Mouse (Mus musculus) adipose tissue, adult 10 weeks (tissue): ENCODE results near the gene Acad12. TPM values are rescaled to one million over a fixed set of nuclear protein-coding genes. Genes with fewer than 3 reads are reported as not detected.

Experiments used
- polyA plus RNA-seq: library from polyadenylated mRNA; stranded (reverse); fragments of 350-450 nt; fragmentation: Illumina TruSeq; extraction: RNeasy Lipid Tissue Mini Kit (QIAGEN cat#74804); gene quantifications from one replicate; pipeline ENCODE4 v1.2.3, GENCODE M21; 2014; ENCODE audit warnings: low read depth, low replicate concordance

Acad12 gene
- polyA plus RNA-seq, result 19.0 TPM

GRCm38 (mm10) chr5:121618592-121619513, at the start of gene Acad12:
Gene Acad12, minus strand, starts transcription at chr5:121618938.

GRCm38 (mm10) chr5:121660059-121660896, 41.5 kb upstream of the Acad12 start, which contains the start of the genes Acad10 and Brap:
Gene Acad10, minus strand, starts transcription at chr5:121660514.
Gene Brap, plus strand, starts transcription at chr5:121660563.

GRCm38 (mm10) chr5:121593451-121594401, 25.0 kb downstream of the Acad12 start, which contains the start of gene Aldh2:
Gene Aldh2, minus strand, starts transcription at chr5:121593824.

Other genes starting within 250 kb of the Acad12 start
- 79.0 TPM for gene Trafd1, start 233.3 kb downstream of the Acad12 start, polyA plus RNA-seq
- 10.2 TPM for gene Naa25, start 221.0 kb downstream of the Acad12 start, polyA plus RNA-seq
- gene Tmem116, start 167.0 kb downstream of the Acad12 start, polyA plus RNA-seq, result 4.9 TPM
- gene Erp29, start 166.4 kb downstream of the Acad12 start, polyA plus RNA-seq, result 212 TPM
- gene Adam1b, start 115.5 kb downstream of the Acad12 start, polyA plus RNA-seq, result 2.4 TPM
- 6.5 TPM for gene Adam1a, start 73.5 kb downstream of the Acad12 start, polyA plus RNA-seq
- gene Gm42878, start 73.5 kb downstream of the Acad12 start, polyA plus RNA-seq, result not detected
- 58.8 TPM for gene Mapkapk5, start 73.0 kb downstream of the Acad12 start, polyA plus RNA-seq
- gene Aldh2, start 25.1 kb downstream of the Acad12 start, polyA plus RNA-seq, result 893 TPM
- 12.7 TPM for gene Acad10, start 41.6 kb upstream of the Acad12 start, polyA plus RNA-seq
- 37.9 TPM for gene Brap, start 41.6 kb upstream of the Acad12 start, polyA plus RNA-seq
- gene Atxn2, start 92.4 kb upstream of the Acad12 start, polyA plus RNA-seq, result 76.9 TPM
- gene Sh2b3, start 218.7 kb upstream of the Acad12 start, polyA plus RNA-seq, result 19.7 TPM
- 9.7 TPM for gene Pheta1, start 230.0 kb upstream of the Acad12 start, polyA plus RNA-seq